Mouse (Mus musculus): Measurements from ENCODE around the gene AA467197. TPM values are rescaled to one million over a fixed set of nuclear protein-coding genes. Genes with fewer than 3 reads are reported as not detected.

The AA467197 gene
- total RNA-seq, 2 experiments from 2014 or later = 0.59 TPM; not detected in 1

Small RNAs within 50 kb of the gene (microRNA-seq; reads per million reads assigned to microRNA genes)
- 2.0 to 3.1 reads per million in 2 experiments for gene Mir147

Other genes starting within 250 kb of the AA467197 start
- gene Slc28a2, start 210.5 kb upstream of the AA467197 start, total RNA-seq (2021) = under 1 TPM; 0.10 to 0.13 TPM
- gene Gm14085, start 152.0 kb upstream of the AA467197 start, total RNA-seq (2021) = not detected
- gene Gatm, start 25.7 kb upstream of the AA467197 start, total RNA-seq (2021) = 10 to 100 TPM; 85.0 TPM
- gene Slc30a4, start 65.7 kb downstream of the AA467197 start, total RNA-seq (2021) = 10 to 100 TPM; 29.2 to 30.1 TPM
- 10 to 100 TPM; 19.4 to 19.9 TPM for gene Bloc1s6, start 101.5 kb downstream of the AA467197 start, total RNA-seq (2021)
- 1 to 10 TPM; 4.8 to 6.2 TPM for gene Sqor, start 128.3 kb downstream of the AA467197 start, total RNA-seq (2021)

Data from layer of hippocampus, adult 18-20 months (tissue).